Mouse (Mus musculus): ENCODE results near the gene Sox8.

The Sox8 gene

DNA sequence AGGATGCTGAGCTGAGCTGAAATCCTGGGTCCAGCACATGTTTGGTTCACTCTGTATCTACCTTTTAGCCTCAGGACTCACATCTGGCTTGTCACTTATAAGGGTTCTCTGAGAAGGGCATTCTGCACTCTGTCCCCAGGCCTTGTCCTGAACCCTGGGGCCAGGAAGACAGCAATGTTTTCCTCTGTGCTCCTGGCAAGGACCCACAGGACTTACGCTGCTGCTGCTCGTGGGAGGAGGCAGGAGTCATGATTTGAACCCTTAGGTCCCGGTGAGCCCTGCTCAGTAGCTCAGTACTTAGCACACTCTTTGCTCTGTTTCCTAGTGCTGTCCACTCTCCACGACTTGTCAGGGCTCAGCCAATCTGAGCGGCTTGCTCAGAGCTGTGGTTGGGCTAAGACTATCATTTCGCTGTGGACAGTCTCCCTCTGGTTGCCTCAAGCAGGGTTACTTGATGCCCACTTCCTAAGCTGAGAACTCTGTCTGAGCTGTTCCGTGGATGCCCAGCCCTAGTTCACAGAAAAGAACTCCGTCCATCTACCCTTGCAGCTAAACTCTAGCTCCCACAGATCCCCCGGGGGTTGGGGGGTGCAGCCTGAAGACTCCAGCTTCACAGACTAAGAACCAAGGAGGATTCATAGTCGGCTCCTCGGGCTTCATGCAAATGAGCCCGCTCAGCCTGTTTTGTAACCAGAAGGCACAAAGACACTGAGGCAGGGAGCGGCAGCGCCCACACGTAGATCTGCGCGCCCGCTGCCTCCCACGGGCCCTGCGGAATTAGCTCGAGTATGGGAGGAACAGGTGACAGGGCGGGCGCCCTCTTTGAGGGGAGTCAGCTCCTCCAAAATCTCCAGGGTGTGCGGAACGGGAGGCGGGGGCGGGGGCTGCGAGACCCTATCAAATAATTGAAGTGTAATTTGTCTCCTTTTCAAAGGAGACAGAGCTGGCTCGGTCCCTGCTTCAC, 14.5 kb downstream of the Sox8 start:
- no peak for DNase-seq

- DNase-seq = no peak
Measured at GRCm38 (mm10) chr17:25555159-25555558, 15.3 kb downstream of the Sox8 start.

- DNase-seq = no peak
Measured at GRCm38 (mm10) chr17:25551313-25551712, 19.2 kb downstream of the Sox8 start.

- DNase-seq = no peak
Measured at GRCm38 (mm10) chr17:25550020-25550419, 20.5 kb downstream of the Sox8 start.

GRCm38 (mm10) chr17:25547026-25547425, 23.5 kb downstream of the Sox8 start:
- DNase-seq = no peak

DNA sequence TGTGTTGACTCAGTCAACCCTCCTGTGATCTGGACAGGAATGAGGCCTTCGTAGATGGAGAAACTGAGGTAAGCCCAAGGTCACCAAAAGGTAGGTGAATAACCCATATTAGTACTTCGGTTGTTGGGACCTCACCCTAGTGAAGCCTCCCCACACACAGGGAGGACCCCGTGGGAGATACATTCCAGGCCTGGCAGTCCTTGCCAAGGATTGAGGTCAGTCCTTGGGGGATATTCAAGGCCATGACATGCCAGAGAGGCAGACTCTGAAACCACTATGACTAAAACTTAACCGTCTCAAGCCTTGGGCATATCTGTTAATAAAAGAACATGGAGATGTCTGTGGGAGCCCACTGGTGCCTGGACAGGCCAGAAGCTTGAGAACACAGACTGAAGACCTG, 28.7 kb downstream of the Sox8 start:
- DNase-seq = no peak

GRCm38 (mm10) chr17:25540731-25541130, 29.8 kb downstream of the Sox8 start:
- DNase-seq = no peak

DNA sequence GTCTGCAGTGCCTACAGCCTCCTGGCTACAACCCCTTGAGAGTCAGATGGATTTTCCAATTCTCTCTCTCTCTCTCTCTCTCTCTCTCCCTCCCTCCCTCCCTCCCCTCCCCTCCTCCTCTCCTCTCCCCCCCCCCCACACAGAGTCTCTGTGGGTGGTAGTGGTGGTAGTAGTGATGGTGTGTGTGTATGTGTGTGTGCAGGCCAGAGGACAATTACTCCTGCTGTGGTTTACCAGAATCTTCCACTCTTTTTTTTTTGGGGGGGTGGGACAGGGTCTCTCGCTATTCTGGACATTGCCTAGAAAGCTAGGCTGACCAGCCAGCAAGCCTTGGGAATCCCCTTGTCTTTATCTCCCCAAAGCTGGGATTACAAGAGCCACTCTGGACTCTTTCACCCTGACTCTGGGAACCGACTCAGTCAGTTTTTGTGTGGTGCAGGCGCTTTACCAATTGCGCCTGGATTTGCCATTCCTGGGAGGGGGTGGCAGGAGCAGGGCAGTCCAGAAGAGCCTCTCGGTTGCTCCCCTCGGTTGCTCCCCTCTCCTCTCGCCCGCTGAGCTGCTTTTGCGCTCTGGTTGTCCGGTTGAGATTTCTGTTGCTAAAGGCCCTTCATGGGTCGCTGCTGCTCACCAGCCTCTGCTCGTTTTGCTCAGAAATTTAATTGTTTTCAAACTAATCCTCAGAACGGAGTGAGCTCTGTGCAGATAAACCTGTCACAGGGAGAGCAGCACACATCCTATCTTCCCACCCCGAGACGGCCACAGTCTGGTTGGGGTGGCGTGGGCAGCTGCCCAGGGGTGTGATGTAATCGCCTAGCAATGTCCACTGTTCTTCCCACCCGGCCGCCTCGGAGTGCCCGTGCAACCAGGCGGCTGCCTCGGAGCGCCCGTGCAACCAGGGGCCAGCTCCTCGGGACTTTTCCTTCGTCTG, 31.3 kb downstream of the Sox8 start:
- no peak for DNase-seq

DNA sequence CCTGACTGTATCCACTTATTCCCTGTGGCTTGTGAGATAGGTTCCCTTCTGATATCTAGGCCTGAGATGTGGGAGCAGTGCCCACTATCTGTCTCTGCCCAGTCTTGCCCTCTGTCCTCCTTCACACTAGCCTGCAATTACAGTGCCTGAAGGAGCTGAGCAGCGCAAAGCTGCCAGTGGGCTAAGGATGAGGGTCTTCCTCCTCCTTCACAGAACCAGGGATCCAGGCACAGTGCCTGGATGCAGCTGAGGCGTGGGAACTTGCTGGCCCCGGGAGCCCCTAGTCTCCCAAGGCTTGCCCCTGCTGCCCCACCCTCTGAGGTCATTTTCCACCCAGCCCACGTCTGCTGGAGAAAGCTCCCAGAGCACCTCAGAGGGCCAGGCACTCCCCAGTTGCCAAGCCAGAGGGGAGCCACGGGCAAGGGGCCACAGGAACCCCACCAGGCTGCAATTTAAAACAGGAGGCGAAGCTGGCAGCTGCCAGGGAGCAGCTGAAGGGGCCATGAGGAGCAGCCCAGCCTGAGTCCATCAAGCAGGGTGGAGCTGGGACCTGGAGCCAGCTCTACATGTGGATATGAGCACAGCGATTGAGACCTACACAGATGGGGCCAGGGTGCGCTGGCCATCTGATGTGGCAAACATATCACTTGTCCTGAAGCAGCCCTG, 40.0 kb downstream of the Sox8 start:
- DNase-seq = no peak

DNA sequence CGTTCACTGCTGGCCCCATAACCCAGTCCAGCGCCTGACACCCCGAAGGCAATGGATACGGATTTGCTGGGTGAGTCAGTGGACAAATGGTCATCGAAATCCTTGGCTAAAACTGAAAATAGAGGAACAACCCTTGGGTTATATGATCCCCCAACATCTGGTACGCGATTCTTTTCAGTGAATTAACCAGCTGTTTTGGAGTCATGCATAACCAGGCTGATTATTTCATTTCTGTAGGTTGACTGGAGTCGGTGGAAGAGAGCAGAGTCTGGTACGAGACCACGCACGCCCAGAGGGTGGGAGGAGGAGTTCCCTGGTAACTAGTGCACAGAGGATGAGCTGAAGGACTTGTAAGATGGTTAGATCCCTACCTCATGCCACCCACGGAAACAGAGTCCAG, 48.4 kb downstream of the Sox8 start:
- DNase-seq = no peak

DNA sequence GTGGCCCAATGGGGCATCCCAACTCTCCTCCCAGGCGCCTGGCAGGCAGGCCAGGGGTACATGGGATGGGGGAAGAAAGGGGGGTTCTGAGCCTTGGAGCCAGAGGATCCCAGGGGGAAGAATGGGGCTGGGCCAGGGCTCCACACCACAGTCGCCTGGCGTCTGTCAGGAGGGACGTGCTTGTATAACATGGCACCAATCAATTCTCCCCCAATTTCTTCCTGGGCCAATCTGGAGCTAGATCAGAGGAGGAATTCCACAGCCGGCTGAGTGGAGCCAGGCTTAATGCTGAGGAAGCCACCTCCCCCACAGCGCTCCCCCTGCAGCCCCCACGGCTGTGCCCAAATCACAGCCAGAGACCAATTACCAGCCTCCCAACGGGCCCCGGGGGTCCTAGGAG, 50.0 kb downstream of the Sox8 start:
- no peak for DNase-seq

GRCm38 (mm10) chr17:25519511-25519910, 51.0 kb downstream of the Sox8 start:
- peak in 1 of 2 experiments; percentile 11 for DNase-seq

DNA sequence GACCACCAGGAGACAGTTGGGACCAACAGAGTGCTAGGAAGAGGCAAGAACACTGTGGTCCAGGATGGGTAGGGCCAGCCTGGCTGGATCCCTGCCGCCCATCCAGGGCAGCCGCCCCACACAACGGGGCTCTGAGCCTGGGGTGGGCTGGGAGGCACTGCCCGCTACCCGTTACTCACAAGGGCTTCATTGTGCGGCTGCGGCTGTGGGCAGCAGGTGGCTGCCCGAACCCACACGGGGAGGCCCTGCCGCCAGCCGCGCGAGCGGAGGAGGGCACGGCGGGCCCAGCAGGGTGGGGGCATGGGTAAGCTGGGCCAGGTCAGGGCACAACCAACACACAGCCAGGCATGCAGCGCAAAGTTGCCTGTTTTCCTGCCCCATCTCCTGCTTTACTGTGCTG, 52.3 kb downstream of the Sox8 start:
- DNase-seq = peak; percentile 13 to 25

- no peak for DNase-seq
Measured at GRCm38 (mm10) chr17:25516315-25516714, 54.2 kb downstream of the Sox8 start.
